Mouse (Mus musculus) c-Kit-positive CD71-positive TER-119-negative erythroid progenitor cells, embryonic 14.5 days (primary cell): ENCODE measurements around the gene Dhrs3.

ENCODE experiments used
- DNase-seq: peaks from one replicate; pipeline ENCODE4 v3.0.0-alpha.2; 2013; ENCODE audit warnings: low read depth

Gene Dhrs3

DNA sequence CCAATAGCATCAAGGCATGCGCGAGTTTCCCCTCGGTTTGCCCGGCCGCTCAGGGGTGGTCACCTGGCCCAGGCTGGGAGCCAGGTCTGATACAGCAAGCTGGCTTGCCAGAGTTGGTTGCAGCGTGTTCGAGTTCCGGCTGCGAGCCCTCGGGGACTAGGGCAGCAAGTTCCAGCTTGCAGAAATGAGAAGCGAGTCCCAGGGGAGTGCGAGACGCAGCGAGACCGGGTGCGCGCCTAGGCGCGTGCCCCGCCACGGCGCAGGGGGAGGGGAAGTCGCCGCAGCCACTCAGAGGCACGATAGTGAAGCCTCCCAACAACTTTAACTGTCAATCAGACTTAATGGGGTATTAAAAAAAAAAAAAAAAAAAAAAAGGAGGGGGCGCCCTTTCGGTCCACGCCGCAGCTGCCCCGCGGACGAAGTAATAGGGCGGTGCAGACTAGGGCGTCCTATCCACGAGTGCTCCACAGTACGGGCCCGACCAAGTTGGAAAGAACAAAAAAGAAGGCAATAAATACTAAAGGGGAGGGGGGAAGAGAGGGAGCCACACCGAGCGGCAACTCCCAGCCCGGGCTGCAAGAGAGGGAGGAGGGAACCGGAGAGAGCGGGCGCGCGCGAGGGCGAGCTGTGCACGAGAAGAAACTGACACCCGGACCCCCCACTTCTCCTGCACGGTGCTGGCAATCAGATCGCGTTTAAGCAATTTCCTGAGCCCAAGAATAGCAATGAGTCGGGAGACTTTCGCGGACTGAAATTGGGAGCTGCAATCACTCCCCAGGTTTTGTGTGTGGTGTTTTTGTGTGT lies at the start of gene Dhrs3:
Dhrs3 (plus strand) TSS at position 695 of the 804 bp plus-strand sequence.
- peak; percentile 62 for DNase-seq

- DNase-seq = no peak
Observed at GRCm38 (mm10) chr4:144861756-144862505, 30.7 kb upstream of the Dhrs3 start.

GRCm38 (mm10) chr4:144867926-144868325 lies 24.7 kb upstream of the Dhrs3 start:
- no peak for DNase-seq

DNA sequence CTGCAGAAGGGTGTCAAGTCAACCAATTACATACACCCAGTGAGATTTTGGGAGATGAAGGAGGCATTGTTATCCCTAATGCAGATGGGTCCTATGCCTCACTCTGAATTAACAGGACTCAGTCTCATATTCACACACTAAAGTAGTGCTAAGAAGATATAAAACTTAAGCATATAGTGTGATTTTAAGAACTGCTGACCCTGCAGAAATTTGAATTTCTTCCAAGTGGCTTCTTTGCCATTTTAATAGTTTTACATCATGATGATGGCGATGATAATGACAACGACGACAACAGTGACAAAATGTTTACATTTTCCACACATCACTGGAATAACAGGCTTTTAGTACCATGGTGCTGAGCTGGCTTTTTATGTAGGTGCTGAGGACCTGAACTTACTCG lies 24.0 kb upstream of the Dhrs3 start:
- no peak for DNase-seq

DNA sequence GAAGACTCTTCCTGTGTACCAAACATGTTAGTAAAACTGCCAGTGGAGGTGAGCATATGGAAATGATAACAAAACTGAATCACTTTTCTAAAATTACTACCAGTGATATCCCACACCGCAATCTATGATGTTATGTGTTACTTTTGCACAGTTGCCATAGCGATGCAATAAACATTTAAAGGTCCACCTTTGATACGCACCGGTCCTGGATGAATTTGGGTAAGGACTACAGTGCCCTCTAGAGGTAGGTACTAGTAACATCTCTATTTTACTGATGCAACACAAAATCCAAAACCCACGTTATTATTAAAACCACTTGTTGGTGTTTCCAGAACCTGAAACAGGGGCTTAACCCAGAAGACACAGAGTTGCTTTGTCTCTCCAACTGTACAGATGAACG lies 19.7 kb upstream of the Dhrs3 start:
- DNase-seq = no peak

- DNase-seq = no peak
Observed at GRCm38 (mm10) chr4:144875576-144876093, 17.0 kb upstream of the Dhrs3 start.

DNA sequence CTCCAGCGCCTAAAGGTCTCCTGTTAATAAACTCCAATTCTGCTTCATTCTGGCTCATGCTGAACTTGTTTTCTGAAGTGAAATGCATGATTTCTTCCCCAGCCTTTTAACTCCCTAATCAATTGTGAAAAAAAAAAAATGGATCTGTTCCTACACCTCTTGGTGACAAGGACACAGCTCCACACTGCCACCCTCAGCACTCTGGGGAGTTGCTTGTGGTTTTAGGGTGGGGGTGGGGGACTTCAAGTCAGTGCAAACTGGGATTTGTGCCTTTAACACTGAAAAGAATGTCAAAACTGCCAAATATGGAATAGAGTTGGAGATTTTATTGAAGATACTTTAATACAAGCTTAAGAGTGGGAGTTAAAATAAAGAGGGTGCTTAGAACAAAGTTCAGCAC lies 13.1 kb upstream of the Dhrs3 start:
- no peak for DNase-seq

DNA sequence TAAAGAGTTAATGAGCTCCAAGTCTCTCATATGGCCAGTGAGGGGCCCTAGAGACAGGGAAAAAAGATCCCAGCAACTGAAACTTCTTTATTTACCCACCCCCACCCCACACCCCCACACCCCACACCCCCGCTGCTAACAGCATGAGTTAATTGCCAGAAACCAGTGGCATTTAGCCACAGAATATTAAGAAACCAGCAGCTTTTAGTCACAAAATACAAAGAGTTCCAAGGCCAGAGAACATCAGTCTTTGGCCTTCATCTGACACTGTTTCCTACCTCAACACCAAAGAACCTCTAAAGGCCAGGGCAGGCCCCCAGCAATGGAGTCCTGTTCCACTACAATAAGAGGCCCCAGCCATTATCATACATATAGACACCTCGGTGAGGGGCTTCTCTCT lies 11.3 kb upstream of the Dhrs3 start:
- no peak for DNase-seq

GRCm38 (mm10) chr4:144882881-144883331 lies 9.7 kb upstream of the Dhrs3 start:
- DNase-seq = no peak

GRCm38 (mm10) chr4:144886460-144886859 lies 6.2 kb upstream of the Dhrs3 start:
- DNase-seq = no peak

- no peak for DNase-seq
Observed at GRCm38 (mm10) chr4:144888750-144889149, 3.9 kb upstream of the Dhrs3 start.

GRCm38 (mm10) chr4:144889505-144890301 lies 2.9 kb upstream of the Dhrs3 start:
- no peak for DNase-seq

DNA sequence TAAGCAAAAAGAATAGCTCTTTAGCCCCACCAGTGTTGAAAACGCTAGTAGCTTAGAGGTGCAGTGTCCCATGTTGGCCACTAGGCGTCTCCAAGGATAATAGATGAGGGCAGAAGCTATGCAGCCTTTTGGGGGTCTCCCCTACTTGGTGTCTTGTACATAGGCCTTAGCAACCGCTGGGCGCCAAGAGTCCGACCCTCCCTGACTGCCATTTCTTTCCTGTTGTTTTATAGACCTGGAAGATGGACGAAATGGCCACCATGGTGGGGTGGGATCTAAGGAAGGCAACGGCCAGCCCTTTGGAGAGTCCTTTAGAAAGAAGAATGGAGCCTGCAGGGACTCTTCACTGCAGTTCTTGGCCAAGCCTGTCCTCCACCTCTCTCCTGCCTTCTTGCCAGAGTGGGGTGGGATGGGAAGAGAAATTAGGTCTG lies 1.9 kb upstream of the Dhrs3 start:
- DNase-seq = peak; percentile 65

DNA sequence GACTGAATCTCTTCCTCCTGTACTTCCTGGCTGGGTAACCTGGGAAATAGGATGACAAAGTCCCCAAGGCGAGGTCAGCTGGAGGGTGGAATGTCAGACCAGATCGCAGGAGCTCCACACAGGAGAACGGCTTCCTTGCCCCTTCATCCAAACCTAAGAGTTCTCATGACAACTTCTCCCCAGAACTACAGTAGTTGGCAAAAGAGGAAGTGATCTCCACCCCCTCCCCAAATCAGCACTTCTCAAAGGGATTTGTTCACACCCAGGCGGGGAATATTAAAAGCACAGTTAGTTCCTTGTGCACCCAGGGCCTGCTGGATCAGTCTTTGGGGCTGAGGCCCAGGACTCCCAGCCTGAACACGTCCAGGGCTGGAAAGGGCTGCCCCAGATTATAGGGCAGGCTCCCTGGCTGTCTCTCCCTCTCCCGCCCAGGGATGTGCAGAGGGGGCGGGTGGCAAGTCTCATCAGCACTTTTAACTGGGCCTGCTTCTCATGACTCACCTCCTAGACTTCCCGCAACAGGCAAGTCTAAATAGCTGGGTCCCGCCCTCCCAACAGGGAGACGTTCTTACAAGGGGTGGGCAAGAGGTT lies 1.4 kb upstream of the Dhrs3 start:
- no peak for DNase-seq

- DNase-seq = no peak
Observed at GRCm38 (mm10) chr4:144891743-144892132, 889 bp upstream of the Dhrs3 start.

GRCm38 (mm10) chr4:144892937-144893272 lies 278 bp downstream of the Dhrs3 start:
- no peak for DNase-seq

DNA sequence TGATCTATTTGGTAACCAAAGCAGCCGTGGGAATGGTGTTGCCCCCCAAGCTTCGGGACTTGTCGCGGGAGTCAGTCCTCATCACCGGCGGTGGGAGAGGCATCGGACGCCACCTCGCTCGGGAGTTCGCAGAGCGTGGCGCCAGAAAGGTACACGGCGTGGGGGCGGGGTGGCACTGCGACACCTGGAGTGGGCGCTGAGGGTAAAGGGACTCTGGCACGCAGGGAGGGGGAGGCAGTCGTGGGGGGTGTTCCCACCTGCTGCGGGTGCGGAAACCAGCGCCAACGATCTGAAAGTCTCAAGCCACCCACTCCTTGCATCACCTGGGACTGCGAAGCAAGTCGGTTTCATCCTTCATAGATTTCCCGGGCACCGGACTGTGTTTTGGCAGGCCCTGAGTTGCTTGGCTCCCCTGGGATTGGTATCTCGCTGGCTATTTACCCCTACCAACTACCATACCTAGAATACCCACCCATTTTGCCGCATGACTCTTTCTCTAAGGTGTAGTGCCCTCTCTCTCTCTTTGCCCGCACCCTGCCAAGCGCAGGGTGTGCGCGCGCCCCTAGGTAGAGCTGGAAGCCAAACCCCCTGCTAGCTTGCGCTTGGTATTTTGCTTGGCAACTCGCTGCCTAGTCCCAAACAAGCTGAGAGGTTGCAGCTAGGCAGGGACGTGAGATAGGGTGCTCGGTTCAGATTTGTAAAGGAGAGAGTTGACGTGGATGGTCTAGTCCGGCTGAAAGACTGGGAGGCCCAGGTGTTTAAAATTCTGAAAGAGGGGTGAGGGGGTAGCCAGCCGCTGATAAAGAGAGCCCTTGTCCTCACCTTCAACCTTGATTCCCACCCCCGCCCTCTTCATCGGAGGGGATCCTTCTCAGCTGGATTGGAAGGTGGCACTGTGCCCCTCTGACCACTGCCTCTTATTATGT lies 1.2 kb downstream of the Dhrs3 start:
- no peak for DNase-seq

- DNase-seq = no peak
Observed at GRCm38 (mm10) chr4:144894487-144895210, 2.0 kb downstream of the Dhrs3 start.

GRCm38 (mm10) chr4:144895211-144895590 lies 2.6 kb downstream of the Dhrs3 start:
- DNase-seq = no peak

- no peak for DNase-seq
Observed at GRCm38 (mm10) chr4:144896321-144896720, 3.7 kb downstream of the Dhrs3 start.
